Mouse (Mus musculus): ENCODE data around the gene Fbln2. TPM values are rescaled to one million over a fixed set of nuclear protein-coding genes. Genes with fewer than 3 reads are reported as not detected.

Fbln2 gene
- polyA plus RNA-seq, 1 experiment from 2014 or later: 32.1 TPM

DNA sequence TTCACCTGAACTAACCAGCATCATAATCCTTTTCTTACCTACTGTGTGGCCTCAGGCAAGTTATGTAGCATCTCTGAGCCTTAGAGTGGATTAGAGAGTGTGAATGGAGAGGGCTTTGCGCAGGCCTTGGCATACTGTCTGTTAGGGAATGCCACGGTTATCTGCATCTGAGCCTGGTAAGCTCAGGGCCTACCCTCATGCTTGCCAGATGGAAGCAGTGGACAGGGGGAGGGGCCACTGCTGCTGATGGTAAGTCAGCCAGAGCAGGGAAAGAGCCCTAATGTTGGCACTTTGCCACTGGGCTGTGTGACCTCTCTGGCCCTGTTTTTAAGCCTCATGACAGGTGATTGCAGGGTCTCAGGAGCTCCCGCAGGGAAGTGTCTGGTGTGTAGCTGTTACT lies 87.8 kb downstream of the Fbln2 start:
- DNase-seq (ENCODE audit: low spot score) (no peak), ATAC-seq (ENCODE audit: low FRiP score, low TSS enrichment) (no peak)
- Histone ChIP-seq H3K27me3 (ENCODE audit: control insufficient read depth, insufficient read depth, low read length) (no peaks in the 10 kb centered on the region), H3K36me3 (ENCODE audit: control insufficient read depth, insufficient read depth, low read length) (no peaks in the 10 kb centered on the region), H3K9me3 (ENCODE audit: control insufficient read depth, low read length) (no peaks in the 10 kb centered on the region), H3K9ac (ENCODE audit: low read length) (no peak overlapping the region), H3K4me1 (replicated peaks; ENCODE audit: control insufficient read depth, insufficient read depth) (no peaks in the 10 kb centered on the region), H3K27ac (replicated peaks) (no peak overlapping the region), H3K4me3 (ENCODE audit: low read depth, low read length) (no peak overlapping the region), H3K4me2 (replicated peaks; ENCODE audit: low read depth) (no peak overlapping the region)
- no peak for TF ChIP-seq CTCF (IDR thresholded peaks at IDR 0.05; ENCODE audit: low read depth)
- no peak for TF ChIP-seq EP300 (optimal IDR thresholded peaks at IDR 0.05)
- 52% methylated on average over 3 of the region's 3 CpGs for WGBS

DNA sequence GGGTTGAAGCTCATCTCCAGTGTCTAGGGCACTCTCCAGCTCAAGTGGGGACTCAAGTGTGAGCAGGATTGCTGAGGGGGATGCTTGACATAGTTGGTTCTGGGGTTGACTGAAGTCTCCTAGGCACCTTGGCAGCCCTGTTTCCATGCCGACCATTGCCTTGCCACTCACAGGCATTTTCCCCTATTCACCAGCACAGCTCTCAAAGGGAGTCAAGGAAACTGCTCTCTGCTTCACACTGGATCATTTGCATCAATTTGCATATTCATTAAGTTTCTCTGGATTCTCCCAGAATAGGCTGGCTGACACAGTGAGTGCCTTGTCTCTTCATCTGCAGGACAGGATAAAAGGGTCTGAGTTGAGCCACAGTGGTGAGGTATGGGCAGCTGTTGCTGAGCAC lies 89.6 kb downstream of the Fbln2 start:
- Histone ChIP-seq H3K4me2 (replicated peaks; ENCODE audit: low read depth) (no peak overlapping the region), H3K4me1 (replicated peaks; ENCODE audit: control insufficient read depth, insufficient read depth) (no peaks in the 10 kb centered on the region), H3K9ac (ENCODE audit: low read length) (no peak overlapping the region), H3K27me3 (ENCODE audit: control insufficient read depth, insufficient read depth, low read length) (no peaks in the 10 kb centered on the region), H3K36me3 (ENCODE audit: control insufficient read depth, insufficient read depth, low read length) (no peaks in the 10 kb centered on the region), H3K9me3 (ENCODE audit: control insufficient read depth, low read length) (no peaks in the 10 kb centered on the region), H3K4me3 (ENCODE audit: low read depth, low read length) (no peak overlapping the region), H3K27ac (replicated peaks) (no peak overlapping the region)
- ATAC-seq (ENCODE audit: low FRiP score, low TSS enrichment) (no peak), DNase-seq (ENCODE audit: low spot score) (no peak)
- TF ChIP-seq EP300 (optimal IDR thresholded peaks at IDR 0.05) (no peak), CTCF (IDR thresholded peaks at IDR 0.05; ENCODE audit: low read depth) (no peak)
- 58% methylated on average over 1 of the region's 1 CpGs for WGBS

DNA sequence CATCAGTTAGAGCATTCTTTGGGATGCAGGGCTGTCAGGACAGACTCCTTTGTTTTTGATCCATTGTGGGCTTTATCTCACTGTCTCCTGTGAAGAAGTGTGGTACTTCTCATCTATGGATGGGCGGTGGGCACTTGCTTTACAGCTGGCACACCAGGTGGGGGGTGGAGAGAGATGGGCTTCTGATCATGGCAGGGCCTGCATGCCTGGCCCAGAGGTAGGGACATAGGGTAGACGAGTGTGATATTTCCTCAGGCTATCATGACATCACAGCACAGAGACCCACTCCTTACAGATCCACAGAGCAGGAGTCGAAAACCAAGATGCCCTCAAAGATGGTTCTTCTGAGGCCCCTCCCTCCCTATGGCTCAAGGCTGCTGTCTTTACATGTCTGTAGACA lies 90.1 kb downstream of the Fbln2 start:
- Histone ChIP-seq H3K36me3 (ENCODE audit: control insufficient read depth, insufficient read depth, low read length) (no peaks in the 10 kb centered on the region), H3K9me3 (ENCODE audit: control insufficient read depth, low read length) (no peaks in the 10 kb centered on the region), H3K27ac (replicated peaks) (no peak overlapping the region), H3K4me2 (replicated peaks; ENCODE audit: low read depth) (no peak overlapping the region), H3K27me3 (ENCODE audit: control insufficient read depth, insufficient read depth, low read length) (no peaks in the 10 kb centered on the region), H3K4me3 (ENCODE audit: low read depth, low read length) (no peak overlapping the region), H3K4me1 (replicated peaks; ENCODE audit: control insufficient read depth, insufficient read depth) (no peaks in the 10 kb centered on the region), H3K9ac (ENCODE audit: low read length) (no peak overlapping the region)
- 79% methylated on average over 3 of the region's 3 CpGs for WGBS
- DNase-seq (ENCODE audit: low spot score) (no peak), ATAC-seq (ENCODE audit: low FRiP score, low TSS enrichment) (no peak)
- TF ChIP-seq CTCF (IDR thresholded peaks at IDR 0.05; ENCODE audit: low read depth) (no peak), EP300 (optimal IDR thresholded peaks at IDR 0.05) (no peak)

DNA sequence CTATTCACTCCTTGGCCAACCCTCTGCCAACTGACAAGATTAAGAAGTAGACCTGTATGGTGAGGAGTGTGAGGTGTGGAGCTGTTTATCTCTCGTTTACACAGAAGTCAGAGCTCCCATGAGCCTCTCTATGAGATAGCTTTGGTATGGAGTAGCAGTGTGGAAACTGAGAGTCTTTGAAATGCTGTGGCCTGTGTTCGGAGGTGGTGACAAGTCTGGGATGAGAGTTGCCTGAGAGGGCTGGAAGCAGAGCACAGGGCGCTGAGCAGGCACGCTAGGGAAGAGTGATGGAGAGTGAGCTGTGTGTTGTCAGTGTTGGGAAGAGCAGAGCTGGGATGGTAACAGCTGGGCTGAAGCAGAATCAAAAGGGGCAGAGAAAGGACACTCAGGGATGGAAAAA lies 91.9 kb downstream of the Fbln2 start:
- H3K27ac ChIP-seq (replicated peaks): no peak overlapping the region
- H3K9me3 ChIP-seq (ENCODE audit: control insufficient read depth, low read length): no peaks in the 10 kb centered on the region
- H3K36me3 ChIP-seq (ENCODE audit: control insufficient read depth, insufficient read depth, low read length): no peaks in the 10 kb centered on the region
- no peak overlapping the region for H3K4me3 ChIP-seq (ENCODE audit: low read depth, low read length)
- no peak for ATAC-seq (ENCODE audit: low FRiP score, low TSS enrichment)
- no peaks in the 10 kb centered on the region for H3K4me1 ChIP-seq (replicated peaks; ENCODE audit: control insufficient read depth, insufficient read depth)
- H3K9ac ChIP-seq (ENCODE audit: low read length): no peak overlapping the region
- no peak overlapping the region for H3K4me2 ChIP-seq (replicated peaks; ENCODE audit: low read depth)
- no peak for DNase-seq (ENCODE audit: low spot score)
- TF ChIP-seq EP300 (optimal IDR thresholded peaks at IDR 0.05): no peak
- no peak for TF ChIP-seq CTCF (IDR thresholded peaks at IDR 0.05; ENCODE audit: low read depth)
- no peaks in the 10 kb centered on the region for H3K27me3 ChIP-seq (ENCODE audit: control insufficient read depth, insufficient read depth, low read length)
- 66% methylated on average over 4 of the region's 4 CpGs for WGBS

DNA sequence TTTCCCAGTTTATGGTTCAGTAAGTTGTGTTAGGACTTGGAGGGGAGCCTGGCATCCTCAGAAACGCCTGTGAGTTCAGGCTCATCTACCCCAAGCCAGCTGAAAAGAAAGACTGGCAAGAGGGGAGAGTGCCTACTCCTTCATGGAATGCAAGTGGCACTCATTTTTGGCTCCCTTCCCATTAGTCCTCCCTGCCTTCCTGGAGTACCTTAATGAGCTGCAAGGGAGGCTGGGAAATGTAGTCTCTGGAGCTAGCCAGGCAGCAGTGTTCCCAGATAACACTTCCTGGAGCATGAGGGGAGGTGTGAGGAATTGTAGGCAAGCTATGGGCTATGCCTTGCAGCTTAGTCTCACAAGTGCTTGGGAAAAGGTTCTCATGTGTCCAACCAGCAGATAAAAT lies 95.7 kb downstream of the Fbln2 start:
- no peak for DNase-seq (ENCODE audit: low spot score)

DNA sequence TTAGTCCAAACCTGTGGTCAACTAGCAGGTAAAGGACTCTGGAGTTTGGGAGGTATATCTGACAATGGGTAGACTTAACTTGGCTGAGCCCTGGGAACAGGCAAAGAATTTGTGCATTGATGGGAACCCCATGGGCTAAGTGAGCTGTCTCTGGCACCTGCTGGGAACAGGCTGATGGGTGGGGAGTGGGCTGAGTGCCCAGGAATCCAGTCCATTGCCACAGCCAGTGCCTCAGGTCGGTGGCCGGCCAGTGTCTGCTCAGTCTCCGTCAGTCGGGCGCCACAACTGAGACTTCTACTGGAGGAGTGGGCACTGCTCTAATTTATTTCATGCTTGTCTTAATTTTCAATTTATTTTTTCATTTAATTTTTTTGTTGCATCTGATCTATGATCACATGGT lies 98.9 kb downstream of the Fbln2 start:
- Histone ChIP-seq H3K4me1 (replicated peaks; ENCODE audit: control insufficient read depth, insufficient read depth) (no peaks in the 10 kb centered on the region), H3K27ac (replicated peaks) (no peak overlapping the region), H3K36me3 (ENCODE audit: control insufficient read depth, insufficient read depth, low read length) (no peaks in the 10 kb centered on the region), H3K4me2 (replicated peaks; ENCODE audit: low read depth) (no peak overlapping the region), H3K9ac (ENCODE audit: low read length) (no peak overlapping the region), H3K27me3 (ENCODE audit: control insufficient read depth, insufficient read depth, low read length) (no peaks in the 10 kb centered on the region), H3K4me3 (ENCODE audit: low read depth, low read length) (no peak overlapping the region), H3K9me3 (ENCODE audit: control insufficient read depth, low read length) (no peaks in the 10 kb centered on the region)
- DNase-seq (ENCODE audit: low spot score) (no peak), ATAC-seq (ENCODE audit: low FRiP score, low TSS enrichment) (no peak)
- no peak for TF ChIP-seq EP300 (optimal IDR thresholded peaks at IDR 0.05)
- no peak for TF ChIP-seq CTCF (IDR thresholded peaks at IDR 0.05; ENCODE audit: low read depth)
- 82% methylated on average over 5 of the region's 5 CpGs for WGBS

More for the DNA sequence above, 95.7 kb downstream of the Fbln2 start:
- no peak overlapping the region for H3K4me2 ChIP-seq (replicated peaks; ENCODE audit: low read depth)
- 67% methylated on average over 1 of the region's 1 CpGs for WGBS
- no peak for TF ChIP-seq EP300 (optimal IDR thresholded peaks at IDR 0.05)
- TF ChIP-seq CTCF (IDR thresholded peaks at IDR 0.05; ENCODE audit: low read depth): no peak
- no peaks in the 10 kb centered on the region for H3K27me3 ChIP-seq (ENCODE audit: control insufficient read depth, insufficient read depth, low read length)
- no peak for ATAC-seq (ENCODE audit: low FRiP score, low TSS enrichment)
- H3K9ac ChIP-seq (ENCODE audit: low read length): no peak overlapping the region
- no peaks in the 10 kb centered on the region for H3K36me3 ChIP-seq (ENCODE audit: control insufficient read depth, insufficient read depth, low read length)
- H3K4me3 ChIP-seq (ENCODE audit: low read depth, low read length): no peak overlapping the region
- H3K4me1 ChIP-seq (replicated peaks; ENCODE audit: control insufficient read depth, insufficient read depth): no peaks in the 10 kb centered on the region
- H3K27ac ChIP-seq (replicated peaks): no peak overlapping the region
- no peaks in the 10 kb centered on the region for H3K9me3 ChIP-seq (ENCODE audit: control insufficient read depth, low read length)
